Mouse (Mus musculus): ENCODE data around the gene Sin3a.

The Sin3a gene

DNA sequence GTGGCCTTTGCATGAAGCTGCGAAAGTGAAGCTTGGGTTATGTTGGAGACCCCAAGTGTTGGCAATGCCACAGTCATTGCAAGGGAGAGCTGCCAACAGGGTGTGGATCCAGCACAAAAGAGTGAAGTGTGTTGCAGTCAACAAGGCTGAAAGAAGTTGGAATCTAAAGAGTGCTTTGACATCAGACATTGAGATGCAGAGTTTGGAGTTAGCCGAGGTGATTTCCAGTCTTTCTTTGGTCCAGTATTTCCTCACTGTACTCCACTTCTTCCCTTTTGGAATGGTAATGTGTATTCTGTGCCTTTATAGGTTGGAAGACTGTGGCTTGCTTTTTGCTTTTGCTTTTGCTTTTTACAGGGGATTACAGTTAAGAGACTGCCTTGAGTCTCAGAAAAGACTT lies 94.3 kb downstream of the Sin3a start:
- DNase-seq (ENCODE audit: extremely low spot score, low spot score), result no peak

DNA sequence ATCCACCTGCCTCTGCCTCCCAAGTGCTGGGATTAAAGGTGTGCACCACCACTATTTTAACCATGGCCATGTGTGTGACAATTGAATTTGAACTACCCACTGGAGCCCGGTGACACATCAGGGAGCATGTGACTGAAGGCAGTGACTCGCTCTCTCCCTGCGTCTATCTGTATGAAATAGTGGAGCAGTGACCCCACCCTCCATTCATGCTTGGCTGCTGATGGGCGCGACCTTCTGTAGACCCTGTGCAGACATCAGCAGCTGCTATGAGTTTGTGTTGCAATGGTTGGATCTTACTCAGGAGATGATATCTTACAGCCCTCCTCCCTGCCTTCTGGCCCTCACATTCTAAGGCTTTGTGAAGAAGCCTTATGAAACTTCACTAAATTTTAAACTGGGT lies 96.6 kb downstream of the Sin3a start:
- no peak for DNase-seq (ENCODE audit: extremely low spot score, low spot score)
